Mouse (Mus musculus) bone marrow, adult 2 months (tissue): ENCODE data around the gene Gsto1.

Source experiments
- CTCF ChIP-seq: fragments of 200-500 bp; IDR thresholded peaks from 2 replicates; pipeline ENCODE4 v1.5.1; 2011; ENCODE audit warnings: low read length, control low read depth; ENCODE audit not compliant: control insufficient read depth, insufficient read depth
- POLR2A ChIP-seq: fragments of 200-500 bp; IDR thresholded peaks from 2 replicates; pipeline ENCODE4 v1.6.1; 2011; ENCODE audit warnings: low read depth, mild to moderate bottlenecking, control low read depth, low read length, borderline replicate concordance; ENCODE audit not compliant: control insufficient read depth

DNA sequence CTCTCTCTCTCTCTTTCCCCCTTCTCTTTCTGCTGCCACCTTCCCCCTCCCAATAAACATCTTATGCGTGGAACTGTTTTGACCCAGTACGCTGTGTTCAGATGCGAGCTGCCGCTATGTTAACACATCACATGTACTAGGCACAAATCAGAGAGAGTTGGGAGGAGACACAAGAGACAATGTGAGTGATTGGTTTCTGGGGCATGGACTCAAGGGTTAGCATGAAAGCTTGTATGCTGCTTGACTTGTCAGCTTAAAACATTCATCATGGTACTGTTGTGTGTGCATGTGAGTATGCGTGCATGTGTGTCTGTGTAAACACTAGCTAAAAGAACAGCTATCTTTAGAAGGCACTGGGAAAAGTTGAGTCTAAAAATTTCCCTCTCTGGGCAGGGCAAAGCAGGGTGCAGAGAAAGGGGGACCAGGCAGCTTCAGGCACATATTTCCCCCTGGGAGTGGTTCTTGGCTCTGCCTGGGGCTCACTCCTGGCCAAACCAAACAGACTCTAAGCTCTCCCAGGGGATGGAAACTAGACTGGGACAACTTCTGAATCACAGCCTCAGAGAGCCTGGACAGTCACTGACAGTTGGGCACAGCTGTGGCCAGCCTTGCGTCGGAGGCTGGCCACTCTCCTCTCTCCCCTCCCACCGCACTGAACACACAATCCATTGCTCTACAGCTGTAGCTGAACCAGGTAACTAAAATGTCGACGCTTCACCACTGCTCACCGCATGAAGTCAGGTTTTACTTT, 37.0 kb downstream of the Gsto1 start:
- no peak for TF ChIP-seq CTCF
- no peak for TF ChIP-seq POLR2A
